Mouse (Mus musculus): ENCODE measurements around the gene Ttc22. TPM values are rescaled to one million over a fixed set of nuclear protein-coding genes. Genes with fewer than 3 reads are reported as not detected.

The Ttc22 gene
- total RNA-seq (2021) (not detected), polyA plus RNA-seq (2012; rRNA removed) (0.15 and 0.21 TPM in 2 replicates)
- long read RNA-seq = 0 reads

- Histone ChIP-seq H3K9ac (ENCODE audit: low read depth, low read length) (no peak within 1 kb of the TSS), H3K36me3 (ENCODE audit: control insufficient read depth, insufficient read depth, low read length) (no peaks in the 10 kb centered on the region), H3K27ac (no peak within 1 kb of the TSS), H3K79me2 (replicated peaks; ENCODE audit: control insufficient read depth, insufficient read depth, low read length) (no peaks in the 10 kb centered on the region), H3K4me3 (no peak within 1 kb of the TSS), H3K27me3 (ENCODE audit: control insufficient read depth, insufficient read depth, low read length) (peaks cover 2% of the 10 kb centered on the region; the same call in 1 of the 2 replicates), H3K4me1 (ENCODE audit: control insufficient read depth, insufficient read depth, low read length) (no peaks in the 10 kb centered on the region)
- intact Hi-C loops (cut with DNase I) = no loop called here
- TF ChIP-seq EP300 (IDR thresholded peaks at IDR 0.05; ENCODE audit: insufficient read depth, low read depth, low read length) (no peak), POLR2A (IDR thresholded peaks at IDR 0.05; ENCODE audit: insufficient read depth, low read depth, low read length) (no peak), CTCF (IDR thresholded peaks at IDR 0.05) (no peak)
- 24% methylated on average over 16 of the region's 16 CpGs for WGBS
- peak in 1 of 2 experiments; percentile 30 for DNase-seq
Observed at GRCm38 (mm10) chr4:106622030-106622493, at the start of gene Ttc22. Gene Ttc22, plus strand, starts transcription at chr4:106622432.

- TF ChIP-seq CTCF (IDR thresholded peaks at IDR 0.05) = no peak
- TF ChIP-seq EP300 (IDR thresholded peaks at IDR 0.05; ENCODE audit: insufficient read depth, low read depth, low read length) = no peak
- TF ChIP-seq POLR2A (IDR thresholded peaks at IDR 0.05; ENCODE audit: insufficient read depth, low read depth, low read length) = no peak
- Histone ChIP-seq H3K4me1 (ENCODE audit: control insufficient read depth, insufficient read depth, low read length) (no peaks in the 10 kb centered on the region), H3K79me2 (replicated peaks; ENCODE audit: control insufficient read depth, insufficient read depth, low read length) (no peaks in the 10 kb centered on the region), H3K27me3 (ENCODE audit: control insufficient read depth, insufficient read depth, low read length) (no peaks in the 10 kb centered on the region), H3K27ac (no peak overlapping the region), H3K4me3 (no peak overlapping the region), H3K36me3 (ENCODE audit: control insufficient read depth, insufficient read depth, low read length) (no peaks in the 10 kb centered on the region), H3K9ac (ENCODE audit: low read depth, low read length) (no peak overlapping the region)
- intact Hi-C loops (cut with DNase I) = no loop called here
- DNase-seq = no peak
- 33% methylated on average over 8 of the region's 8 CpGs for WGBS
Observed at GRCm38 (mm10) chr4:106575022-106575421, 47.2 kb upstream of the Ttc22 start.

- Histone ChIP-seq H3K27me3 (ENCODE audit: control insufficient read depth, insufficient read depth, low read length) (no peaks in the 10 kb centered on the region), H3K79me2 (replicated peaks; ENCODE audit: control insufficient read depth, insufficient read depth, low read length) (no peaks in the 10 kb centered on the region), H3K27ac (no peak overlapping the region), H3K9ac (ENCODE audit: low read depth, low read length) (no peak overlapping the region), H3K4me1 (ENCODE audit: control insufficient read depth, insufficient read depth, low read length) (no peaks in the 10 kb centered on the region), H3K4me3 (no peak overlapping the region), H3K36me3 (ENCODE audit: control insufficient read depth, insufficient read depth, low read length) (no peaks in the 10 kb centered on the region)
- 85% methylated on average over 7 of the region's 7 CpGs for WGBS
- no peak for TF ChIP-seq POLR2A (IDR thresholded peaks at IDR 0.05; ENCODE audit: insufficient read depth, low read depth, low read length)
- no peak for TF ChIP-seq EP300 (IDR thresholded peaks at IDR 0.05; ENCODE audit: insufficient read depth, low read depth, low read length)
- TF ChIP-seq CTCF (IDR thresholded peaks at IDR 0.05) = no peak
- intact Hi-C loops (cut with DNase I) = no loop called here
- DNase-seq = no peak
Observed at GRCm38 (mm10) chr4:106577511-106577910, 44.7 kb upstream of the Ttc22 start.

- H3K27ac ChIP-seq = no peak overlapping the region
Observed at GRCm38 (mm10) chr4:106581176-106581864, 40.9 kb upstream of the Ttc22 start.

GRCm38 (mm10) chr4:106581865-106582204, 40.4 kb upstream of the Ttc22 start:
- WGBS = 57% methylated on average over 15 of the region's 15 CpGs
- Histone ChIP-seq H3K27ac (no peak overlapping the region), H3K4me3 (no peak overlapping the region), H3K4me1 (ENCODE audit: control insufficient read depth, insufficient read depth, low read length) (no peaks in the 10 kb centered on the region), H3K9ac (ENCODE audit: low read depth, low read length) (no peak overlapping the region), H3K79me2 (replicated peaks; ENCODE audit: control insufficient read depth, insufficient read depth, low read length) (no peaks in the 10 kb centered on the region), H3K27me3 (ENCODE audit: control insufficient read depth, insufficient read depth, low read length) (no peaks in the 10 kb centered on the region), H3K36me3 (ENCODE audit: control insufficient read depth, insufficient read depth, low read length) (no peaks in the 10 kb centered on the region)
- intact Hi-C loops (cut with DNase I) = no loop called here
- DNase-seq = no peak
- TF ChIP-seq POLR2A (IDR thresholded peaks at IDR 0.05; ENCODE audit: insufficient read depth, low read depth, low read length) (no peak), EP300 (IDR thresholded peaks at IDR 0.05; ENCODE audit: insufficient read depth, low read depth, low read length) (no peak), CTCF (IDR thresholded peaks at IDR 0.05) (no peak)

More at GRCm38 (mm10) chr4:106581176-106581864, 40.9 kb upstream of the Ttc22 start:
- WGBS = 45% methylated on average over 14 of the region's 14 CpGs
- peak in 1 of 2 experiments; percentile 40 for DNase-seq
- intact Hi-C loops (cut with DNase I) = no loop called here
- no peak overlapping the region for H3K4me3 ChIP-seq
- no peaks in the 10 kb centered on the region for H3K79me2 ChIP-seq (replicated peaks; ENCODE audit: control insufficient read depth, insufficient read depth, low read length)
- TF ChIP-seq EP300 (IDR thresholded peaks at IDR 0.05; ENCODE audit: insufficient read depth, low read depth, low read length) = no peak
- no peak for TF ChIP-seq CTCF (IDR thresholded peaks at IDR 0.05)
- no peak for TF ChIP-seq POLR2A (IDR thresholded peaks at IDR 0.05; ENCODE audit: insufficient read depth, low read depth, low read length)
- no peak overlapping the region for H3K9ac ChIP-seq (ENCODE audit: low read depth, low read length)
- H3K36me3 ChIP-seq (ENCODE audit: control insufficient read depth, insufficient read depth, low read length) = no peaks in the 10 kb centered on the region
- no peaks in the 10 kb centered on the region for H3K27me3 ChIP-seq (ENCODE audit: control insufficient read depth, insufficient read depth, low read length)
- no peaks in the 10 kb centered on the region for H3K4me1 ChIP-seq (ENCODE audit: control insufficient read depth, insufficient read depth, low read length)

- no peak overlapping the region for H3K4me3 ChIP-seq
- intact Hi-C loops (cut with DNase I) = no loop called here
- no peak overlapping the region for H3K27ac ChIP-seq
- no peak for DNase-seq
- H3K9ac ChIP-seq (ENCODE audit: low read depth, low read length) = no peak overlapping the region
- TF ChIP-seq CTCF (IDR thresholded peaks at IDR 0.05) = no peak
- TF ChIP-seq EP300 (IDR thresholded peaks at IDR 0.05; ENCODE audit: insufficient read depth, low read depth, low read length) = no peak
- no peak for TF ChIP-seq POLR2A (IDR thresholded peaks at IDR 0.05; ENCODE audit: insufficient read depth, low read depth, low read length)
- WGBS = 77% methylated on average over 12 of the region's 12 CpGs
- H3K4me1 ChIP-seq (ENCODE audit: control insufficient read depth, insufficient read depth, low read length) = no peaks in the 10 kb centered on the region
- no peaks in the 10 kb centered on the region for H3K79me2 ChIP-seq (replicated peaks; ENCODE audit: control insufficient read depth, insufficient read depth, low read length)
- H3K36me3 ChIP-seq (ENCODE audit: control insufficient read depth, insufficient read depth, low read length) = no peaks in the 10 kb centered on the region
- no peaks in the 10 kb centered on the region for H3K27me3 ChIP-seq (ENCODE audit: control insufficient read depth, insufficient read depth, low read length)
Observed at GRCm38 (mm10) chr4:106582428-106583153, 39.6 kb upstream of the Ttc22 start.

All from heart, adult 2 months (tissue).